Mouse (Mus musculus) neural tube, embryonic 14.5 days (tissue): Measurements from ENCODE around the gene Hdac11. TPM values are rescaled to one million over a fixed set of nuclear protein-coding genes. Genes with fewer than 3 reads are reported as not detected.

ENCODE experiments used
- ATAC-seq: fragments of 200-750 bp; cut with Nextera tagmentation; 2 replicates; pipeline ENCODE4 v1.8.0; 2017; ENCODE audit warnings: low read depth, mild to moderate bottlenecking, moderate TSS enrichment, moderate library complexity
- H3K27ac ChIP-seq: fragments of 300-500 bp; sonication (generic); 2 replicates; pipeline ENCODE4 v1.5.1; 2014; ENCODE audit warnings: low read depth, mild to moderate bottlenecking, control low read depth, low read length, moderate library complexity, mixed read lengths
- H3K27me3 ChIP-seq: fragments of 300-500 bp; sonication (generic); 2 replicates; pipeline ENCODE4 v1.6.1; 2014; ENCODE audit warnings: low read length; ENCODE audit not compliant: control insufficient read depth, insufficient read depth
- H3K36me3 ChIP-seq: fragments of 300-500 bp; sonication (generic); 2 replicates; pipeline ENCODE4 v1.6.1; 2014; ENCODE audit warnings: low read length, mixed read lengths; ENCODE audit not compliant: control insufficient read depth, insufficient read depth
- H3K4me1 ChIP-seq: fragments of 300-500 bp; sonication (generic); 2 replicates; pipeline ENCODE4 v1.6.1; 2014; ENCODE audit warnings: low read length; ENCODE audit not compliant: control insufficient read depth, insufficient read depth
- H3K4me2 ChIP-seq: fragments of 300-500 bp; sonication (generic); 2 replicates; pipeline ENCODE4 v1.6.1; 2014; ENCODE audit warnings: mild to moderate bottlenecking, low read depth, low read length, control low read depth
- H3K4me3 ChIP-seq: fragments of 300-500 bp; sonication (generic); 2 replicates; pipeline ENCODE4 v1.5.1; 2014; ENCODE audit warnings: low read depth, low read length, control low read depth, mixed read lengths
- H3K9ac ChIP-seq: fragments of 300-500 bp; sonication (generic); replicated peaks from 2 replicates; pipeline ENCODE4 v1.6.1; 2014; ENCODE audit warnings: low read depth, mild to moderate bottlenecking, control low read depth, low read length, mixed read lengths
- H3K9me3 ChIP-seq: fragments of 300-500 bp; sonication (generic); 2 replicates; pipeline ENCODE4 v1.6.1; 2016; ENCODE audit warnings: low read length; ENCODE audit not compliant: control insufficient read depth
- WGBS: fragments of 180-500 bp; shearing (Covaris S2); extraction: QIAGEN DNeasy Blood & Tissue Kit; methylation state at CpG from one replicate; pipeline ENCODE4 v1.1.7; 2014; 5-methylcytosine and 5-hydroxymethylcytosine counted together
- polyA plus RNA-seq: library from polyadenylated mRNA; unstranded; fragments of >200 nt; fragmentation: Nextera tagmentation; extraction: Ambion mirVana; gene quantifications from 2 replicates; pipeline ENCODE4 v1.2.1, GENCODE M21; 2014

Hdac11 gene
- polyA plus RNA-seq, 1 experiment from 2014 or later = 50.0 TPM

DNA sequence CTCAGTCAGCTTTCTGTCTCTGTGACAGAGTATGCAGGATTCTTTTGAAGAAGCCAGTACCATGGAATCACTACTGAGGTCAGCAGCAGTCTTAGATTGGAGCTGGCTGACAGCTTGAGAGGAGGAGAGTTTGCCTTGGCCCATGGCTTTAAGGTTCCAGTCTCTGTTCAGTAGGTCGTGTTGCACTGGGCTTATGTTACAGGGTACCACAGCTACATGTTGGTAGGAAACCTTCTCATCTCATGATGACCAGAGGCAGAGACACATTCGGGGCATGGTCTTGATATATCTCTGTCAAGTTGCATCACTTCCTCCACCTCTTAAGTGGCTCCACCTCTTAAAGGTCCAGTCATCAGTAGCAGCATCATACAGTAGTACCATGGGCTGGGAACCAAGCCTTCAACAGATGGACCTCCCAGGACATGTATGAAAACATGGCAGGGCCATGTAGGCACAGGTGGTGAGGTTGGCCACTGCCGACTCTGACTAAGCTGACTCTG lies 15.0 kb downstream of the Hdac11 start:
- Histone ChIP-seq H3K4me3 (no peak overlapping the region), H3K4me1 (no peaks in the 10 kb centered on the region), H3K9me3 (no peaks in the 10 kb centered on the region), H3K27ac (no peak overlapping the region), H3K36me3 (peaks cover 32% of the 10 kb centered on the region), H3K4me2 (no peak overlapping the region), H3K27me3 (no peaks in the 10 kb centered on the region), H3K9ac (no peak overlapping the region)
- 90% methylated on average over 3 of the region's 3 CpGs for WGBS
- ATAC-seq = no peak

DNA sequence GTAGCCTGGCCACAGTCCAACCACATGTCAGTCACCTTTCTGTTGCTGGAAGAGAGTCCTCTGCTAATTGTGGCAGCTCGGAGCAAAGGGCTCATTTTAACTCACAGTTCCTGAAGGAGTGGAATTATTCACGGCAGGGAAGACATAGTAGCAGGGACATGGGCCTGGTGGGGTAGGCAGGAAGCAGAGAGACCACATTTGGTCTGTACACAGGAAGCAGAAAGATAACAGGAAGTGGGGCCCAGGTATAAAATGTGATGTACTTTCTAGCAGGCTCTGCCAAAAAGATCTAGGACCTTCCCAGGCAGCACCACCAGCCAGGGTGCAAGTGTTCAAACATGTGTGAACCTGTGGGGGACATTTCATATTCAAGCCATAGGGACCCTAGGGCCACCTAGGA lies 15.9 kb downstream of the Hdac11 start:
- no peak for ATAC-seq
- Histone ChIP-seq H3K27me3 (no peaks in the 10 kb centered on the region), H3K9me3 (no peaks in the 10 kb centered on the region), H3K27ac (no peak overlapping the region), H3K4me1 (no peaks in the 10 kb centered on the region), H3K9ac (no peak overlapping the region), H3K4me2 (no peak overlapping the region), H3K36me3 (peaks cover 30% of the 10 kb centered on the region), H3K4me3 (no peak overlapping the region)
- 65% methylated on average over 2 of the region's 2 CpGs for WGBS

DNA sequence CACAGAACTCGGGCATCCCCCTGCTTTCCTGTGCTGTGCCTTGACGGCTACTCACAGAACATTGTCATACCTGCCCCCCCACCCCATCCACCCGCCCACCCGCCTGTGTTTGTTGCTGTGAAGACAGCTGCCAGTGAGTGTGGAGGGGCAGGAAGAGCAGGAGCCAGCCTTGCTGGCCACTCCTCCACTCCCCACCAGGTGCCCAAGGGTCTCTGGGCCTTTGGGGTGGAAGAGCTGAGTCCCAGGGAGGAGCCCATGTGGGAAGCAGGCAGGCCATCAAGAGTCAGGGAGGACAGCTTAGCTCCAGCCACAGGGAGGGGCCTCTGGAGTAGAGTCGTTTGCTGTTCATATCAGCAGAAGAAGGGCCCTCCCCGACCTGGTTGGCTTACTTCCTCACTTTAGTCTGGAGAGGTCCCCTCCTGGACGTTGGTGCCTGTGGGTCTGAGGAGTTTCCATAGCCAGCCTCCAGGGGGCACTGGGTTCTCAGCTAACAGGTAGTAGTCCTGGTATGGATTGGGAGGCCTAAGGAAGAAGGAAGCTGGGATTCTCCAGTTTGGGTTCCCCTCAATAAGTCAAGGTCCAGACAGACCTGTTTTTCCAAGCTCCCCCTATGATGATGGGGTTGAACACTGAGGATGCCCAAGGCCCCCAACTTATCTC lies 16.9 kb downstream of the Hdac11 start:
- H3K4me1 ChIP-seq = no peaks in the 10 kb centered on the region
- 46% methylated on average over 7 of the region's 7 CpGs for WGBS
- H3K27ac ChIP-seq = no peak overlapping the region
- no peak overlapping the region for H3K4me2 ChIP-seq
- ATAC-seq = 0 out of 2 replicates have a peak, but pooled peaks have one; percentile 39
- peaks cover 26% of the 10 kb centered on the region for H3K36me3 ChIP-seq
- no peaks in the 10 kb centered on the region for H3K9me3 ChIP-seq
- no peaks in the 10 kb centered on the region for H3K27me3 ChIP-seq
- H3K9ac ChIP-seq = no peak overlapping the region
- no peak overlapping the region for H3K4me3 ChIP-seq

DNA sequence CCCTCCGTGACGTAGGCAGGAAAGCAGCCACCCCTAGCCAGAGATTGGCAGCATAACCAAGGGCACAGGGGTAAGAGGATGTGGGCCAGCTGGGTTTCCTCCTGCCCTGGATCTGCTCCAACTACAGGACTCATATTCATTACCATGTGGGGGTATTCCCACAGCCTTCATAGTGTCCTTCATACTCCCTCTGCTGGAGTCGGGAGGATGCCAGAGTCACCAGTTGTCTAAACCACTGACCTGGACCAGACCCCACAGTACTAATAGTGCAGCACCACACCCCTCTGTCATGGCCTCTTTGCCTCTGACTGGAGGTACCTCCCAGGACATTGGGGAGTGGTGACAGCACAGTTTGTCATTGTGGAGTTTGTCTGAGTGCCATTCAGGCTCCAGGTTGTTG lies 17.7 kb downstream of the Hdac11 start:
- H3K4me3 ChIP-seq = no peak overlapping the region
- no peak overlapping the region for H3K27ac ChIP-seq
- 74% methylated on average over 3 of the region's 3 CpGs for WGBS
- H3K9ac ChIP-seq = no peak overlapping the region
- H3K4me2 ChIP-seq = no peak overlapping the region
- ATAC-seq = no peak
- H3K9me3 ChIP-seq = no peaks in the 10 kb centered on the region
- H3K27me3 ChIP-seq = no peaks in the 10 kb centered on the region
- H3K36me3 ChIP-seq = peaks cover 19% of the 10 kb centered on the region
- H3K4me1 ChIP-seq = no peaks in the 10 kb centered on the region

DNA sequence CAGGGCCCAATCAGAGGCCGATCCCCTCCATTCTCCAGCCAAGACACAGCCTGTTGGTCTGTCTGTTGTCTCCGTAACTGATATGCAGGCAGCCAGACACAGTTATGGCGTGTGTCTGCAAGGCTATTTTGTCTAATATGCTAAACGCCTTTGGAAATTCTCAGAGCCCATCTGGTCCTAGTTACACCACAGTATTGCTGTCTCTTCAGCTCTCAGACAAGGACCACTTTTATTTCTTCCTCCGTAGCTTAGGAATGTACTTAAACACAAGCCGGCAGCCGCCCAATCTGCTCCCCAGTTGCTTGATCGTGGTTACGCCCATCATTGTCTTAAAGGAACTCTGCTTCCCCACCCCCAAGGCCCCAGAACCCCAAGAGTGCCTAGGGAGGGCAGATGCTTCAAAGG lies 24.3 kb downstream of the Hdac11 start:
- Histone ChIP-seq H3K36me3 (no peaks in the 10 kb centered on the region), H3K4me2 (no peak overlapping the region), H3K9ac (no peak overlapping the region), H3K4me3 (no peak overlapping the region), H3K27me3 (no peaks in the 10 kb centered on the region), H3K4me1 (no peaks in the 10 kb centered on the region), H3K9me3 (no peaks in the 10 kb centered on the region), H3K27ac (no peak overlapping the region)
- ATAC-seq = 0 out of 2 replicates have a peak, but pooled peaks have one; percentile 34
- WGBS = 46% methylated on average over 9 of the region's 9 CpGs

DNA sequence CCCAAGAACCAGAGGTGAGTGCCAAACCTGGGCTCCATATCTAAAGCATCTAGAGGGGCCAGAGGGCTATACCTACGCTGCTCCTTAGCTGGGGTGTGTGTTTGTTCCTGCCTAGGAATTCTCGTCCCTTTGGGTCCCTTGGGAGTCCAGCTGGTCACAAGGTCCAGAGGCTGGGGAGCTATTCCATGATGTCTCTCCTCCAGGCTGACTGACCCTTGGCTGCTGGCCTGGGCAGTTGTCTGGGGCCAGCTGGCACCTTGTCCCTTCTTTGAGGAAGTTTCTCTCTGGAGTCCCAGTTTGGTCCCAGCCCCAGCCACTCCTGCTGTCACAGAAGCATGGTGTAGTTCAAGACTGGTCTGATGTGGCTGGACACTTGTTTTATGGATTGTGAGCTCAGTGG lies 24.9 kb downstream of the Hdac11 start:
- Histone ChIP-seq H3K27ac (no peak overlapping the region), H3K4me1 (no peaks in the 10 kb centered on the region), H3K9ac (no peak overlapping the region), H3K9me3 (no peaks in the 10 kb centered on the region), H3K4me2 (no peak overlapping the region), H3K27me3 (no peaks in the 10 kb centered on the region), H3K36me3 (no peaks in the 10 kb centered on the region), H3K4me3 (no peak overlapping the region)
- 83% methylated on average over 2 of the region's 2 CpGs for WGBS
- ATAC-seq = no peak

DNA sequence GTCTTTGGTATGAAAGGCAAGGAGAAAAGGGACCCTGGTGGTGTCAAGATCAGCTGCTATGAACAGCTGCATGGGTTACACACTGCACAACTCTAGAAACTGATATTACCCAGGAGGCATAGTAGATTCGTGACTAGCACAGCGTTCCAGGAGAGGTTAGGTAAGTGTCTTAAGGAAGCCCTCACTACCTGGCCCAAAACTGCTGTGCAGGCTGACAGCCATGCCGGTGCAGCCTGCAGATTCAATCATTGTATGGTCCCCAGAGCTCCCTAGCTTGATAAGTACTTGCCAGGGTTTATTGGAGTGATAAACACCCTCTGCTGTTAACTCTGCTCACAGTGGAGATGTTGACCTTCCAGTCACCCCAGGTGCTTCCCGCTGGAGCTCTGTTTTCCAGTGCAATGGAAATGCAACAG lies 25.6 kb downstream of the Hdac11 start:
- H3K9ac ChIP-seq = no peak overlapping the region
- H3K27me3 ChIP-seq = no peaks in the 10 kb centered on the region
- no peaks in the 10 kb centered on the region for H3K36me3 ChIP-seq
- H3K9me3 ChIP-seq = no peaks in the 10 kb centered on the region
- no peak overlapping the region for H3K4me3 ChIP-seq
- no peak overlapping the region for H3K27ac ChIP-seq
- no peaks in the 10 kb centered on the region for H3K4me1 ChIP-seq
- no peak overlapping the region for H3K4me2 ChIP-seq
- no peak for ATAC-seq
- 60% methylated on average over 4 of the region's 4 CpGs for WGBS

DNA sequence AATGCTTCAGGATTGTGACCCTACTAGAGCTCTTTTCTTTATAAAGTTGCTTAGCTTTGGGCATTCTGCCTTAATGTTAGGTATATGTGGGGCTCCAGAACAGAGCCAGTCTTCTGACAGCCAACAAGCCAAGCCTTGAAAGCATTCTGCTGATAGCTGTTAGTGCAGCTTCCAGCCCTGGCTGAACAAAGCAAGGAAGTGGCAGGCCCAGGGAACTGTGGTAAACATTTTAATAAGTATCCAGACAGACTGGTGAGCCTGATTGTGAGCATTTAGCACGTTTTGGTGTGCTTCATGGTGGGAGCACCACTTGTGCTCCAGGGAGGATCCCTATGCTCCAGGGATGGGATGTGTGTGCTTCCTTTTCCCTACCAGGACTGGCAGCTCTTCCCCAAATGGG lies 26.6 kb downstream of the Hdac11 start:
- H3K9ac ChIP-seq = no peak overlapping the region
- no peaks in the 10 kb centered on the region for H3K9me3 ChIP-seq
- no peaks in the 10 kb centered on the region for H3K27me3 ChIP-seq
- 50% methylated on average over 1 of the region's 1 CpGs for WGBS
- ATAC-seq = no peak
- H3K36me3 ChIP-seq = no peaks in the 10 kb centered on the region
- H3K4me2 ChIP-seq = no peak overlapping the region
- no peak overlapping the region for H3K4me3 ChIP-seq
- H3K27ac ChIP-seq = no peak overlapping the region
- H3K4me1 ChIP-seq = no peaks in the 10 kb centered on the region

DNA sequence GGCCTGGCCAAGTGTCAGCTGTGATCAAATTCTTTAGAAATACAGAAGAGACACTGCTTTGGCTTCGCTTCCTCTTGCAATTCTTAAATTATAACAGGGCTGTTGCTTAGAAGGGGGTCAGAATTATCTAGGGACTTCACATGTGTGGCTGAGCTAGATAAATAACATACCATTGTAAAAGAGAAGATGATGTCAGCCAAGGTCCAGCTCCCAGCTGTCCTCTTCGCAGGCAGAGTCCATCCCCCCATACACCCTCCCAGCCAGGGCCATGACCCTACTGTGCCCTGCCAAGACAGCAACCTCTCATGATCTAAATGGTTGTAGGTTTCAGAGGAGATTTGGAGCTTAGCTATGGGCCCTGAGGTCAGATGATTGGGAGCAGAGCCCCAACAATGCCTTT lies 27.5 kb downstream of the Hdac11 start:
- Histone ChIP-seq H3K27me3 (no peaks in the 10 kb centered on the region), H3K27ac (no peak overlapping the region), H3K4me3 (no peak overlapping the region), H3K9ac (no peak overlapping the region), H3K36me3 (no peaks in the 10 kb centered on the region), H3K4me2 (no peak overlapping the region), H3K9me3 (no peaks in the 10 kb centered on the region), H3K4me1 (no peaks in the 10 kb centered on the region)
- no peak for ATAC-seq
- WGBS = 66% methylated on average over 2 of the region's 2 CpGs
